Mouse (Mus musculus) liver, embryonic 14.5 days (tissue): ENCODE measurements around the gene Eipr1.

Experiments used
- CTCF ChIP-seq: IDR thresholded peaks from 2 replicates; pipeline ENCODE4 v1.5.1; 2016; ENCODE audit warnings: antibody characterized with exemption, low read depth, control low read depth
- EP300 ChIP-seq: IDR thresholded peaks from 2 replicates; pipeline ENCODE4 v1.6.1; 2016; ENCODE audit warnings: antibody characterized with exemption, low read depth

GRCm38 (mm10) chr12:28750876-28751275 is 727 bp upstream of the Eipr1 start:
- no peak for TF ChIP-seq CTCF
- no peak for TF ChIP-seq EP300
